Mouse (Mus musculus): ENCODE measurements around the gene P2rx6. TPM values are rescaled to one million over a fixed set of nuclear protein-coding genes. Genes with fewer than 3 reads are reported as not detected.
A peak's percentile ranks its signal among the peaks of the same experiment; 100 is the strongest.

P2rx6 gene
- polyA plus RNA-seq (2016; fragmentation: Nextera tagmentation; extraction: Ambion mirVana) = 0.08 TPM in 2 replicates

DNA sequence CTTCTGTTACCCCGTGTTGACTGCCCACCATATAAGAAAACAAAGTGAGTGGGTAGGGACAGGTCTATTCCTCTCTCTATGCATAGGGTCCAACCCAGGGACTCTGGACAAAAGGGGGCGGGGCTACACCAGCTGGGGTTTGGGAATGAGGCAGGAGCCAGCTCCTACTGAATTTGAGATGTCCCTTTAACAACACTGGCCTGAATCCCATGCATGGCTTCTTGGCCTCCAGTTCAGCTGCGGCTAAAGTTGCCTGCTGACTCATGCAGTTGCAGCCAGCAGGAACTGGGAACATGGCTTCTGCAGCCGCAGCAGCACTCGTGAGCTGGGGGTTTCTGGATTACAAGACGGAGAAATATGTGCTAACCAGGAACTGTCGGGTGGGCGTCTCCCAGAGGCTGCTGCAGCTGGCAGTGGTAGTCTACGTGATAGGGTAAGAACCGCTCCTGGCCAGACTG lies at the start of gene P2rx6:
Gene P2rx6 (plus strand): TSS at position 135 of the 458 bp plus-strand sequence.
- Histone ChIP-seq H3K27me3 (replicated peaks) (peaks cover 77% of the 10 kb centered on the region), H3K9me3 (replicated peaks) (no peaks in the 10 kb centered on the region), H3K27ac (no peak within 1 kb of the TSS), H3K9ac (peak within 1 kb of the TSS; percentile 7; the same call in 1 of the 2 replicates), H3K4me2 (peak within 1 kb of the TSS; percentile 60), H3K4me3 (peak within 1 kb of the TSS; percentile 35), H3K4me1 (peaks cover 38% of the 10 kb centered on the region), H3K36me3 (no peaks in the 10 kb centered on the region)
- WGBS (ENCODE audit: insufficient replicate concordance) = 4% methylated on average over 10 of the region's 10 CpGs
- ATAC-seq = peak; percentile 5; the same call in 1 of the 2 replicates

DNA sequence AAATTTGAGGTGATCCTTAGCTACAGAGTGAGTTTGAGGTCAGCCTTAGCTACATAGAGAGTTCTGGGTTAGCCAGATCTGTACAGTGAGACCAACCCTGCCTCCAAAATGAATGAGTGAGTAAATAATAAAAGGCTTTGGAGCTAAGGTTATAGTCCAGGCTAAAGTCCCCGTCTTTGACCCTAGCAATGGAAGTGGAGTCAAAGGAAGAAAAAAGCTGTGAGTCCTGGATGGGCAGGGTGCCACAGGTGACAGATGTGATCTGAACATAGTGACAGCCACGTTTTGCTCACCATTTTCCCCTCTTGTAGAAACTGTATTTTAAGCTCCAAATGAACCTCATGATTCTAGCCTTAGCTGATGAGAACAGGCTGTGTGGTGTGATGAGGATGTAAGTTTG lies 42.8 kb upstream of the P2rx6 start:
- Histone ChIP-seq H3K27me3 (replicated peaks) (no peaks in the 10 kb centered on the region), H3K27ac (no peak overlapping the region), H3K9me3 (replicated peaks) (no peaks in the 10 kb centered on the region), H3K9ac (no peak overlapping the region), H3K4me3 (no peak overlapping the region), H3K4me2 (no peak overlapping the region), H3K4me1 (no peaks in the 10 kb centered on the region), H3K36me3 (peaks cover 98% of the 10 kb centered on the region)
- whole genome bisulfite sequencing (ENCODE audit: insufficient replicate concordance) = 63% methylated on average over 2 of the region's 2 CpGs
- no peak for ATAC-seq

DNA sequence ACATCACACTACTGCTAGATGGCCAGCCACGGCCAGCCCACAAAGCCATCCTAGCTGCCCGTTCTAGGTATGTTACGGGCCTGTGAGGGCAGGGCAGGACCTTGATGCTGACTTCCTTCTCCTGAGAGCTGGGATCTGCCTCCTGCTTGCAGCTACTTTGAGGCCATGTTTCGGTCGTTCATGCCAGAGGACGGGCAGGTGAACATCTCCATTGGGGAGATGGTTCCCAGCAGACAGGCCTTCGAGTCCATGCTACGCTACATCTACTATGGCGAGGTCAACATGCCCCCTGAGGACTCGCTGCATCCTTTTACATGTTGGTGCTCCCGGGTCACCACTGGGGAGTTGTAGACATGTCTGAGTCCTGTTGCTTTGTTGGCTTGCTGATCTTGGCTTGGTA lies 37.5 kb upstream of the P2rx6 start:
- H3K4me1 ChIP-seq = 0 out of 2 replicates have a peak, but pooled peaks cover 5% of the 10 kb centered on the region
- H3K4me3 ChIP-seq = no peak overlapping the region
- ATAC-seq = no peak
- no peak overlapping the region for H3K27ac ChIP-seq
- H3K9ac ChIP-seq = no peak overlapping the region
- H3K9me3 ChIP-seq (replicated peaks) = no peaks in the 10 kb centered on the region
- H3K36me3 ChIP-seq = peaks cover 98% of the 10 kb centered on the region
- no peaks in the 10 kb centered on the region for H3K27me3 ChIP-seq (replicated peaks)
- WGBS (ENCODE audit: insufficient replicate concordance) = 80% methylated on average over 11 of the region's 11 CpGs
- H3K4me2 ChIP-seq = no peak overlapping the region

- no peaks in the 10 kb centered on the region for H3K27me3 ChIP-seq (replicated peaks)
- no peak overlapping the region for H3K4me3 ChIP-seq
- H3K36me3 ChIP-seq = peaks cover 86% of the 10 kb centered on the region
- H3K4me2 ChIP-seq = no peak overlapping the region
- 75% methylated on average over 3 of the region's 3 CpGs for WGBS (ENCODE audit: insufficient replicate concordance)
- H3K9ac ChIP-seq = no peak overlapping the region
- no peaks in the 10 kb centered on the region for H3K9me3 ChIP-seq (replicated peaks)
- H3K4me1 ChIP-seq = peaks cover 17% of the 10 kb centered on the region
- no peak overlapping the region for H3K27ac ChIP-seq
- ATAC-seq = no peak
Observed at GRCm38 (mm10) chr16:17525524-17525923, 36.2 kb upstream of the P2rx6 start.

DNA sequence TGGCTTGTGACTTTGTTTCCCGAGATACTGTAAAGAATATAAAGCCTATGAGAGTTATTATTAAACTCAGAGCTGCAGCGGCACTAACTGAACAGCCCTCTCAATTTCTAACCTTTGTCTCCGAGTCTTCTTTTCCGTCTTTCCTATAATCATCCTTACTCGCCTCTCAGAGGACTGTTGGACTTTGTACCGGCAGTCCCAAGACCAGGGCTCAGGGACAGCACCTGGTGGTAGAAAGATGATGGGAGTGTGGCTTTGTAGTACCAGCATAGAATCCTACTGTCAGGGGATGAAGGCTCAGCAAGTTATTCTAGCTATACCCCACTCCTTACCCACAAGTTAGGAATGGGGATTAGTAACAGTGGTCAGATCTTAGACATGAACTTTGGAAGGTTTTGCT lies 35.5 kb upstream of the P2rx6 start:
- WGBS (ENCODE audit: insufficient replicate concordance) = 76% methylated on average over 6 of the region's 6 CpGs
- no peak overlapping the region for H3K9ac ChIP-seq
- H3K4me2 ChIP-seq = no peak overlapping the region
- H3K9me3 ChIP-seq (replicated peaks) = no peaks in the 10 kb centered on the region
- peaks cover 79% of the 10 kb centered on the region for H3K36me3 ChIP-seq
- peak overlapping the region; percentile 39; the same call in 1 of the 2 replicates for H3K27ac ChIP-seq
- no peak overlapping the region for H3K4me3 ChIP-seq
- H3K27me3 ChIP-seq (replicated peaks) = no peaks in the 10 kb centered on the region
- peaks cover 18% of the 10 kb centered on the region for H3K4me1 ChIP-seq
- ATAC-seq = no peak

- Histone ChIP-seq H3K9ac (no peak overlapping the region), H3K9me3 (replicated peaks) (no peaks in the 10 kb centered on the region), H3K4me1 (peaks cover 31% of the 10 kb centered on the region), H3K4me3 (no peak overlapping the region), H3K4me2 (no peak overlapping the region), H3K27ac (no peak overlapping the region), H3K27me3 (replicated peaks) (no peaks in the 10 kb centered on the region; the same call in 1 of the 2 replicates), H3K36me3 (peaks cover 65% of the 10 kb centered on the region)
- ATAC-seq = no peak
Observed at GRCm38 (mm10) chr16:17527606-17528005, 34.1 kb upstream of the P2rx6 start.

DNA sequence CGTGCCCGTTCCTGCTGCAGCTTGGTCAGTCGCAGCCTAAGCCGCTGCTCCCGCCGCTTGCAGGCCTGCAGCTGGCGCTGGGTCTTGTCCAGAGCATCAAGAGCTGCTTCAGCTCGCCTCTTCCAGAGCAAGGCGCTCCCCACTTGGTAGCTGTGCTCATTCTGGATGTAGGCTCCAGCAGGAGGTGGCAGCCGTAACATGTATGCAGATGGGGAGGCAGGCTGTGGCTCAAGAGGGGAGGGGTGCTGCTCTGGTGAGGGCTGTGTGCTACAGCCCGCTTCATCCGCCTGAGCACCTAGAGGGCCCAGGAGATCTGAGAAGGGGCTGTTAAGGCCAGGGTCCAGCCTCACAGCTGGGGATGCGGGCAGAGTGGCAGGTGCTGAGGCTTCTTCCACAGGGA lies 33.4 kb upstream of the P2rx6 start:
- no peaks in the 10 kb centered on the region; the same call in 1 of the 2 replicates for H3K27me3 ChIP-seq (replicated peaks)
- no peak overlapping the region for H3K9ac ChIP-seq
- H3K4me3 ChIP-seq = no peak overlapping the region
- H3K36me3 ChIP-seq = peaks cover 59% of the 10 kb centered on the region
- no peak overlapping the region for H3K4me2 ChIP-seq
- ATAC-seq = no peak
- H3K27ac ChIP-seq = no peak overlapping the region
- 85% methylated on average over 13 of the region's 13 CpGs for WGBS (ENCODE audit: insufficient replicate concordance)
- peaks cover 33% of the 10 kb centered on the region for H3K4me1 ChIP-seq
- no peaks in the 10 kb centered on the region for H3K9me3 ChIP-seq (replicated peaks)

GRCm38 (mm10) chr16:17529981-17530586 lies 31.6 kb upstream of the P2rx6 start:
- Histone ChIP-seq H3K9me3 (replicated peaks) (no peaks in the 10 kb centered on the region), H3K27me3 (replicated peaks) (no peaks in the 10 kb centered on the region; the same call in 1 of the 2 replicates), H3K4me2 (peak overlapping the region; percentile 97), H3K4me3 (peak overlapping the region; percentile 74), H3K27ac (peak overlapping the region; percentile 95), H3K36me3 (peaks cover 42% of the 10 kb centered on the region), H3K4me1 (peaks cover 33% of the 10 kb centered on the region), H3K9ac (peak overlapping the region; percentile 88)
- no peak for ATAC-seq
- WGBS (ENCODE audit: insufficient replicate concordance) = 13% methylated on average over 17 of the region's 17 CpGs

GRCm38 (mm10) chr16:17530640-17531288 lies 30.9 kb upstream of the P2rx6 start, which contains the start of gene Thap7:
TSS of gene Thap7 (minus strand) at chr16:17531136.
- ATAC-seq = peak; percentile 96
- peak within 1 kb of the TSS; percentile 88 for H3K9ac ChIP-seq
- WGBS (ENCODE audit: insufficient replicate concordance) = under 1% methylated on average over 67 of the region's 67 CpGs
- H3K27ac ChIP-seq = peak within 1 kb of the TSS; percentile 95
- H3K4me3 ChIP-seq = peak within 1 kb of the TSS; percentile 74
- H3K4me1 ChIP-seq = peaks cover 33% of the 10 kb centered on the region
- H3K9me3 ChIP-seq (replicated peaks) = no peaks in the 10 kb centered on the region
- no peaks in the 10 kb centered on the region; the same call in 1 of the 2 replicates for H3K27me3 ChIP-seq (replicated peaks)
- peaks cover 36% of the 10 kb centered on the region for H3K36me3 ChIP-seq
- H3K4me2 ChIP-seq = peak within 1 kb of the TSS; percentile 97

DNA sequence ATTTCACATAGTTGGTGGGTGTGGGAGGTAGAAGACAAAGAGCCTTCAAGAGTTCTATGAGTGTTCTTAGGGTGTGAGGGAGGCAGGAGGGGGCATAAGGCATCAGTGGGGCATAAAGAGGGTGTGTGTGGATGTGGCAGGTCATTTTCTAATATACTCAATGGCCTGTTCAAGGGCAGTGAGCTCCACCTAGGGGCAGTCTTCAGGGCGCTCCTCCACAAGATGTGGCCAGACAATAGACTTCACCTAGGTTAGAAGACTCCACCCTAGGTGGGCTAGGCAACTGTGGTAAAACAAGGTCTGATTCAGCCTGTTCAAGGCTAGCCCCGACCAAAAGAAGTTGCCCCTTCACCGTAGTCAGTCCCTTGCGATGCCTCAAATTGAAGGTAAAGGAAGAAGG lies 29.4 kb upstream of the P2rx6 start:
- Histone ChIP-seq H3K36me3 (peaks cover 21% of the 10 kb centered on the region), H3K4me1 (peaks cover 33% of the 10 kb centered on the region), H3K4me3 (no peak overlapping the region), H3K27ac (no peak overlapping the region), H3K4me2 (no peak overlapping the region; the same call in 1 of the 2 replicates), H3K9ac (no peak overlapping the region), H3K27me3 (replicated peaks) (no peaks in the 10 kb centered on the region; the same call in 1 of the 2 replicates), H3K9me3 (replicated peaks) (no peaks in the 10 kb centered on the region)
- 52% methylated on average over 4 of the region's 4 CpGs for WGBS (ENCODE audit: insufficient replicate concordance)
- no peak for ATAC-seq

DNA sequence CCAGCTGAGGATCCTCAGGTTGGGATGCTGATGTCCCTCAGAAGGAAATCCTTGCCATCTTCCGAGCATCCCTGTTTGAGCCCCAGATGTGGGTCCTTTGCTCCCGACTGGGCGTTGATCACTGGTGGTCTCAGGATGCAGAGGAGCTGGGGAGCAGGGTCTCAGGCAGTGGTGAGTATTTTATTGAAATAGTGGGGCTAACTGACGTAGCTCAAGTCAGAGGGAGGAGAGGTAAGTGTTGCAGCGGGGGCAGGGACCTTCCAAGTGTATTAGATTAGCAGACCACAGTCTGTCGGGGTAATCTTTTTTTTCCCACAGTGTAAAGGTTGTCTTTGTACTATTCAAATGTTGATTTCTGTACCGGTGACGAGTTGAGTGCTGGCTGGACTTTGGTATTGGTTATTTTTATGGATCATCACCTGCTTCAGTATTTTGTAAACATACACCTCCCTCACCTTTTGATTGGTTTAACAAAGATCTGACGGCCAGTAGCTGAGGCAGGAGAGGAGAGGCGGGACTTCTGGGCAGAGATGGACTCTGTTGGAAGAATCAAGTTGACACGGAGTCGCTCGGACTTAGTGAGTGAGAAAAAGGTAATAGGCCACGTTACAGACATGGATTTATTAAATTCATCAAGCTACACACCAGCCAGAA lies 28.9 kb upstream of the P2rx6 start:
- 53% methylated on average over 14 of the region's 14 CpGs for WGBS (ENCODE audit: insufficient replicate concordance)
- Histone ChIP-seq H3K4me2 (no peak overlapping the region), H3K9ac (no peak overlapping the region), H3K4me3 (no peak overlapping the region), H3K4me1 (peaks cover 33% of the 10 kb centered on the region), H3K9me3 (replicated peaks) (no peaks in the 10 kb centered on the region), H3K27ac (no peak overlapping the region), H3K36me3 (peaks cover 15% of the 10 kb centered on the region), H3K27me3 (replicated peaks) (no peaks in the 10 kb centered on the region; the same call in 1 of the 2 replicates)
- no peak for ATAC-seq

GRCm38 (mm10) chr16:17536584-17536983 lies 25.1 kb upstream of the P2rx6 start:
- peaks cover 30% of the 10 kb centered on the region for H3K27me3 ChIP-seq (replicated peaks)
- H3K27ac ChIP-seq = no peak overlapping the region
- no peak for ATAC-seq
- 70% methylated on average over 3 of the region's 3 CpGs for WGBS (ENCODE audit: insufficient replicate concordance)
- no peak overlapping the region for H3K4me2 ChIP-seq
- H3K36me3 ChIP-seq = no peaks in the 10 kb centered on the region
- no peaks in the 10 kb centered on the region for H3K9me3 ChIP-seq (replicated peaks)
- no peak overlapping the region for H3K9ac ChIP-seq
- H3K4me1 ChIP-seq = peaks cover 12% of the 10 kb centered on the region
- no peak overlapping the region for H3K4me3 ChIP-seq
